Mouse (Mus musculus): ENCODE data around the gene Dnlz. TPM values are rescaled to one million over a fixed set of nuclear protein-coding genes. Genes with fewer than 3 reads are reported as not detected.

Dnlz gene
- total RNA-seq, 2 experiments from 2014 or later = 5.9 to 9.5 TPM

DNA sequence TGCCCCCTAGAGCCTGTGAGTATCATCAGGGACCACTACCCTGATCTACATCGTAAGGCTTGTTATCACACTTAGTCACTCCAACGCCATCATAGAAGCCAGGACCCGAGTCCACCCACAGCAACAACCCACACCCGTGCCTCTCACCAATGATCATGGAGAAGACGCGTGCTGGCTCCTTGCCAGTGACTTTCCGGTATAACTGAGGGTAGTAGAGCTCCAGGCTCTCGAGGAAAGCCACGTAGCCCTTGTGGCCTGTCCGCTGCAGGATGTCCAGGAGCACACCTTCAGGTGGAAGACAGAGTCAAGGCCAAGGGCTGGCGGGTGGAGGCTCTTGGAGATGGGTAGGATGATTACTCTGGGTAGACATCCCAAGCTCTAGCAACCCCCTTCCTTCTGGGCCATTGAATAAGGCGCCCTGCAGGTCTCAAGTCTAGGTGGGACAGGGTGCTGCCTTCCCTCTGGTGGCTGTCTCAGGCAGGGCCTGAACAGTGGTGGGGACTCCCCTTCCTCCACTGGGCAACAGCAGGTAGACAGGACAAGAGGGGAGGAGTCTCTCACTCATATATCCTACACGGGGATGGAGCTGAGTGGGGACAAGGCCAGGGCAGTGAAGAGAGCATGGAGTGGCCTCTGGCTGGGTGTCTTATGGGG, 6.9 kb upstream of the Dnlz start:
- no peak for ATAC-seq (replicated peaks; ENCODE audit: poor library complexity, severe bottlenecking)

- no peak for ATAC-seq (replicated peaks; ENCODE audit: poor library complexity, severe bottlenecking)
Observed at GRCm38 (mm10) chr2:26357484-26357883, 5.6 kb upstream of the Dnlz start.

GRCm38 (mm10) chr2:26356678-26357077, 4.8 kb upstream of the Dnlz start:
- ATAC-seq (replicated peaks; ENCODE audit: poor library complexity, severe bottlenecking) = no peak

- no peak for ATAC-seq (replicated peaks; ENCODE audit: poor library complexity, severe bottlenecking)
Observed at GRCm38 (mm10) chr2:26356231-26356630, 4.3 kb upstream of the Dnlz start.

DNA sequence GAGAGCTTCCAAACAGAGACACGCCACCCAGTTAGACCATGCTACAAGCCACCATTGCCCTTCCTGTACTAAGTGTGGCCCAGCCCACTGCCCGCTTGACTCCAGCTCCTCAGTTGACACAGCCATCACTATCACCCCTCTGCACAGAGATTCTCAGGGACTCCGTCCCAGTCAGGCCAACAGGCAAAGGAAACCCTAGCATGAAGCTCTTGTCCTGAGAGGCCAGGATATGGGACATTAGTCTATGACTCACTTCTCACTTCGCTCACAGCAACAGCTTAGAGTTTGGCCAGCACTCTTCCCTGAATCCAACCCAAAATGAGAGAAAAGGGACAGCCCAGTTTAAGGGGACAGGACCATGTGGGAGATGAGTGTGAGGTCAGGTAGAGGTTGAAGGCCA, 2.5 kb upstream of the Dnlz start:
- ATAC-seq (replicated peaks; ENCODE audit: poor library complexity, severe bottlenecking) = no peak

GRCm38 (mm10) chr2:26353066-26353980, 1.4 kb upstream of the Dnlz start:
- no peak for ATAC-seq (replicated peaks; ENCODE audit: poor library complexity, severe bottlenecking)

DNA sequence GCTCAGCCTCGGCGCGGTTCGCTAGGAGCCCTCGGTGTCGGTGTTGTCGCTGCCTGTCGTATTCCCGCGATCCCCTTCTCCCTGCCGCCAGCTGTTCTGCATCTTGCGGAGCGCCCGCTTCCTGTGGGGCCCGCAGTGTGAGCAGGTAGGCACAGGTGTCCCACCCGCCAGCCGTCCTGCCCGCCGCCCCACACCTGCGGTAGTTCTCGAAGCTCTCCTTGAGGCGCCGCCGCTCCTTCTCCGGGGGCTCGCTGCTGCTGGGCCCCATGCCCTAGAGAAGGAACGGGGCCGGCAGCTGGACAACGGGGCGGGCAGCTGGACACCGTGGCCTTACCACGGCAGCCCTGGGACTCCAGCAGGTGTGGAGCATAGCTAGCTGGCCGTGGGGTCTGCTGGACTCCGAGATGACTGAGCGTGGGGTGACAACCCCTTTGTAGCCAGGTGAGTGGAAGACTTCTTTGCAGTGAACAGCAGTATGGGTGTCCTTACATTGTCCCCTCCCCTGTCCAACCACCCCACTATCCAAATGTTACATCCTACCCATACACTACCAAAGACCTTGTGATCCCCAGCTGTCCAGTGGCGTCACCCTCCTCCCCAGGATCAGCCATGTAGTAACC, 491 bp upstream of the Dnlz start:
- ATAC-seq (replicated peaks; ENCODE audit: poor library complexity, severe bottlenecking) = peak; percentile 12; the same call in 1 of the 2 replicates

DNA sequence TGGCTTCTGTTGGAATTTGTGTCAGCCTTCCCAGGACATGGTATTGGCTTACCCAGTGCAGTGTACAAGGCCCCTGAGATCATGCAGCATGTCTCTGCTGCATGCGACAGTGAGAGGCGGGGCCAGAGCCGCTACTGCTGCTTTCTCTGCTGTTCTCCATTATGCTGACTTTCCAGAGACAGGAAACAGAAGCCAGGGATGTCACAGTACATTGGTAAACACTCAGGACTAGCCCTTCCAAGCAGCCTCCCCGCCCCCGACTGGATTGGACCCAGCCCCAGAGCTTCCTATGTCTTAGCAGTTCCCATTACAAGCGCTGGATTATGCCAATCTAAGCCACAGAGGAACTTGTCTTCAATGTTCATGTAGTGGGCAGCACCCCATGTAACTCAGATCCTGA, 3.7 kb downstream of the Dnlz start:
- no peak for ATAC-seq (replicated peaks; ENCODE audit: poor library complexity, severe bottlenecking)

DNA sequence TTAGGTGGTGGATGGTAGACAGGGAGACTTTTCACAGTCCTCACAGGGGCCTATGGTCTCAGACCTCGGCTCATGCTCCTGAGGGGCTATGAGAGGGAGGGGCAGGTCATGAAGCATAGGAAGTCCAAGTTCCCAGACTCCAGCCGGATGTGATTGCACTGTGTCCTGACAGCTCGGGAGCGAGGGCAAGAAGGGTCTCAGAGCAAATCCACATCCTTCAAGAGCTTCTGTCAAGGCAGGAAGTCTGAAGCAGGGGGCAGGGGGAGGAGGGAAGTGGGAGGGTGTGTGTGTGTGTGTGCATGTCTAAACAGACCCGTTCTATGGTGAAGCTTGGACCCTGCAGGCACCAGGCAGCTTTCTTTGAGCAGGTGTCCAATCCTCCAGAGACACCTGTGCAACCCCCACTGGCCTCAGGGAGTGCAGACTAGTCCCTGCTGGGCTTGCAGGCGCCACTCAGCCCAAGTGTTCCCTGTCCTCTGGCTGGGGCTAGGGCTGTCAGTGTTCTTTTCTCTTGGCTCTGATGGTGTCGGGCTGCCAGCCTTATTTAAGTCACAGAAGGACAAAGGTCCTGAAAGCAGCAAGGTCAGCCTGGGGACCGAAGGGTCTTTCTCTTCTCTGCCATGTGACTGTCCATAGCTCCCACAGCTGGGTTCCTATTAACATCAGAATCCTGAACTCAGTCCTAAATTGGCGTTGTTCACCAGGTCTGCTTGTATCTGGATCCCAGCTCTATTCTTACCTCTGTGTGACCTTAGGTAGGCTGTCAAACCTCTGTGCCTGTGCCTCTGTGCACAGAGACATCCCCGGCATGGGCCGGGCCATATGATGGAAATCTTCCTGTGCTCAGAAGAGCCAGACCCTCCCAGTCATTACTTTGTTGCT, 9.1 kb downstream of the Dnlz start:
- no peak for ATAC-seq (replicated peaks; ENCODE audit: poor library complexity, severe bottlenecking)

GRCm38 (mm10) chr2:26342044-26342443, 9.9 kb downstream of the Dnlz start:
- no peak for ATAC-seq (replicated peaks; ENCODE audit: poor library complexity, severe bottlenecking)

GRCm38 (mm10) chr2:26341510-26341981, 10.4 kb downstream of the Dnlz start:
- ATAC-seq (replicated peaks; ENCODE audit: poor library complexity, severe bottlenecking) = no peak

- no peak for ATAC-seq (replicated peaks; ENCODE audit: poor library complexity, severe bottlenecking)
Observed at GRCm38 (mm10) chr2:26339204-26339551, 12.7 kb downstream of the Dnlz start.

DNA sequence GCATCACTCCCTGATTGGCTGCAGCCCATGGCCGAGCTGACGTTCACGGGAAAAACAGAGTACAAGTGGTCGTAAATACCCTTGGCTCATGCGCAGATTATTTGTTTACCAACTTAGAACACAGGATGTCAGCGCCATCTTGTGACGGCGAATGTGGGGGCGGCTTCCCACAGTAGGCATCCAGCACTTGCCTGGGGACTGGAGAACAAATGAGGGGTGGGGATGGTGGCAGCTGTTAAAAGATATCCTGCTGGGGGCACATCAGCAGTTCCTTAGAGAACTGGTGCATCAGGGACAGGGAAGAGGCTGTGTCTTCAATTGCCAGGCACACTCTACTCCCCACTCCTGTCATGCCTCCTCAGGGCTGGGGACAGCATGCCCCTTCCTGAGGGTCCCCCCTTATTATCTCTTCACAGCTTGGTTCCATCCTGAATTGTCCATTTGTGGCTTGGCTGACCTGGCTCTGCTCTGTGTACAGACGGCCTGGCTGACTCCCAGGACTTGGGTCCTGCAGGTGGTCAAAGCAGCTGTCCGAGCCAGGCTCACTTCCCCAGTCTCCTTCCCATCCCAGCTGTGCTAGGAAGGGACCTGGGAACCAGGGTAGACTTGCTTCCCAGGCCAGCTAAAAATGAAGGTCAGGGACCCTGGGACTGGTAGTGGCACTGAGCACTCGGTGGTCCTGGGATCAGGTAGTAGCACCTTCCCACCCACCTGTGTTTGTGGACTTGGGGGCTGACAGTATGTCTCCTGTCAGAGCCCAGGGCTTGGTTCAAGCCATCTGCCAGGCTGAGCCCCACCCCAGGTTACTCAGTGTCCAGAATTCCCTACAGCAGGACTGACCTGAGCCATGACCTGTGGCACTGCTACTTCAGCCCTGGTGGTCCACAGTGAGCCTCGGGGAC, 13.4 kb downstream of the Dnlz start:
- ATAC-seq (replicated peaks; ENCODE audit: poor library complexity, severe bottlenecking) = no peak

- no peak for ATAC-seq (replicated peaks; ENCODE audit: poor library complexity, severe bottlenecking)
Observed at GRCm38 (mm10) chr2:26330702-26331101, 21.2 kb downstream of the Dnlz start.

DNA sequence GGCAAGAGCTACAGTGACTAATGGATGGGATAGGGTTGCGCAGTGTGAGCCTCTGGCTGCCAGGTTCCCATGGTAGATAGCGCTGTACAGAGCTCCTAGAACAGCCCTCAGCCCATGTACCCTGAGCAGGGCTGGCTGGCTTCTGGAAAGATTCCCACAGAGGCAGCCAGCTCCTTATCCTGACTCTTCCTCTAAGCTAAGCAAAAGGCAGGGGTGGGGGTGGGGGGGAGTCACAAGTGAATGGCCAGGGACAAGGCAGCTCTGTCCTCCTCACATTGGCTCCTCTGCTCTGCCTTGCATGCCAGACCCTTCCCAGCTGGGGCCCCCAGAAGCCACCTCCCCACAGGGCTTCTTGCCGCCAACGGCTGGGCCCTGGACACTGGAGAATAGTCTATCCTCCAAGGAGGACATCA, 21.8 kb downstream of the Dnlz start:
- ATAC-seq (replicated peaks; ENCODE audit: poor library complexity, severe bottlenecking) = no peak

GRCm38 (mm10) chr2:26329402-26329801, 22.5 kb downstream of the Dnlz start:
- no peak for ATAC-seq (replicated peaks; ENCODE audit: poor library complexity, severe bottlenecking)

DNA sequence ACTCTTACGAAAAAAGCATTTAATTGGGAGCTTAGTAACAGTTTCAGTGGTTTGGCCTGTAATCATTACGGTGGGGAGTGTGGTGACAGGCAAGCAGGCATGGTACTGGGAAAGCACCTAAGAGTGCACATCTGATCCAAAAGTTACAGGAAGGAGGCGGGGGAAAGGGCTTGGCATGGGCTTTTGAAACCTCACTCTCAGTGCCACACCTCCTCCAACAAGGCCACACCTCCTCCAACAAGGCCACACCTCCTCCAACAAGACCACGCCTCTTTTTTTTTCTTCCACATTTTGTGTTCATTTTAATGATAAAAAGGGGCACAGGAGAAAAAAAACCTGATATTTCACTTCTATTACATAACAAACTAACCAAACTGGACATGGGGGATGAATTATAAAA, 24.1 kb downstream of the Dnlz start:
- peak; percentile 73 for ATAC-seq (replicated peaks; ENCODE audit: poor library complexity, severe bottlenecking)

DNA sequence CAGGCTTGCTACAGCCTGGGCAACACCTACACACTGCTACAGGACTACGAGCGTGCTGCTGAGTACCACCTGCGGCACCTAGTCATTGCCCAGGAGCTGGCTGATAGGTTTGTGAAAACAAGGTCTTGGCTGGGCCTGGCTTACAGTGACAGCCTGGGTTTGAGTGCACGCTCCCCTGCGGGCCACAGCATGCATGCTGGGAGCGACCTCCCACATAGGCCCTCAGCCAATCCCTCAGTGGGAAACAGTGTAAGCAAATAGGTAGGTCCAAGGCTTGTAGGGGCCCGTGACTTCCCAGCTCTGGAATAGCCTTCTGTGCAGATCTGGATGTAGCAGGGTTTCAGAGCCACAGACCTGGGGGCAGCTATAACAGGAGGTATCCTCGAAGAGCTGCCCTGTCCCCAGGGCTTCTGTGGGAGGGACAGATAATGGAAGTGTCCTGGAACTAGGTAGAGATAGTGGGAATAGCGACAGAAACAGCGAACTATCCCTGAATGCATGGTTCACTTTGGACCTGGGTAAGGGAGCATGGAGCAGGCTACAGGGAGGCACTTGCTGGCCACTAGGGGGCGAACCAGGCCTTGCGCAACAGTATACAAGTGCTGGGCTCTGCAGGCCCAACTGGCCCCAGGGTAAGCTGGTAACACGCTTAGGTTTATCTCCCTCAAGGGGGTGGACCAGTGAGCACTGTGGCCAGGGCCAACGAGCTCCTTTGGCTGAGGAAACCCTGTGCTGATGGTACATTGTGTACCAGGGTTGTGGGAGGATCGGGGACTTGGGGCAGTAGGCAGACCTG, 26.3 kb downstream of the Dnlz start:
- ATAC-seq (replicated peaks; ENCODE audit: poor library complexity, severe bottlenecking) = peak; percentile 77

Measured in granulocyte monocyte progenitor cell, adult 5-6 weeks (primary cell).